Mouse (Mus musculus) kidney, embryonic 16.5 days (tissue): ENCODE measurements around the gene Ttc30b. TPM values are rescaled to one million over a fixed set of nuclear protein-coding genes. Genes with fewer than 3 reads are reported as not detected.
"Not testable (repeated sequence)": the region's sequence is repeated elsewhere in the genome, so short reads cannot be mapped to it uniquely, and the experiment has no call there.

Experiments used
- ATAC-seq: fragments of 200-750 bp; cut with Nextera tagmentation; 2 replicates; pipeline ENCODE4 v1.8.0; 2017; ENCODE audit warnings: moderate TSS enrichment; ENCODE audit not compliant: low FRiP score, low TSS enrichment
- H3K27ac ChIP-seq: fragments of 300-500 bp; sonication (generic); 2 replicates; pipeline ENCODE4 v1.5.1; 2014; ENCODE audit warnings: low read length
- H3K27me3 ChIP-seq: fragments of 300-500 bp; sonication (generic); 2 replicates; pipeline ENCODE4 v1.6.1; 2014; ENCODE audit warnings: low read length, control low read depth, mixed read lengths; ENCODE audit not compliant: insufficient read depth
- H3K36me3 ChIP-seq: fragments of 300-500 bp; sonication (generic); 2 replicates; pipeline ENCODE4 v1.6.1; 2014; ENCODE audit warnings: low read length, control low read depth, mixed read lengths; ENCODE audit not compliant: insufficient read depth
- H3K4me1 ChIP-seq: fragments of 300-500 bp; sonication (generic); 2 replicates; pipeline ENCODE4 v1.6.1; 2014; ENCODE audit warnings: low read length, control low read depth, mixed read lengths; ENCODE audit not compliant: insufficient read depth
- H3K4me2 ChIP-seq: fragments of 300-500 bp; sonication (generic); replicated peaks from 2 replicates; pipeline ENCODE4 v1.6.1; 2014; ENCODE audit warnings: low read depth, low read length
- H3K4me3 ChIP-seq: fragments of 300-500 bp; sonication (generic); 2 replicates; pipeline ENCODE4 v1.5.1; 2014; ENCODE audit warnings: mild to moderate bottlenecking, low read length
- H3K9ac ChIP-seq: fragments of 300-500 bp; sonication (generic); replicated peaks from 2 replicates; pipeline ENCODE4 v1.6.1; 2014; ENCODE audit warnings: low read length
- H3K9me3 ChIP-seq: fragments of 300-500 bp; sonication (generic); 2 replicates; pipeline ENCODE4 v1.6.1; 2016; ENCODE audit warnings: low read length, control low read depth
- WGBS: fragments of 180-500 bp; shearing (Covaris S2); extraction: QIAGEN DNeasy Blood & Tissue Kit; methylation state at CpG from one replicate; pipeline ENCODE4 v1.1.7; 2014; 5-methylcytosine and 5-hydroxymethylcytosine counted together
- polyA plus RNA-seq: library from polyadenylated mRNA; unstranded; fragments of >200 nt; fragmentation: Nextera tagmentation; extraction: Ambion mirVana; gene quantifications from 2 replicates; pipeline ENCODE4 v1.2.1, GENCODE M21; 2015

The Ttc30b gene
- polyA plus RNA-seq, 1 experiment from 2014 or later, result 14.4 TPM

- H3K27ac ChIP-seq, result no peak overlapping the region
- ATAC-seq, result no peak
These were observed 17.3 kb upstream of the Ttc30b start for GRCm38 (mm10) chr2:75955709-75956108.

DNA sequence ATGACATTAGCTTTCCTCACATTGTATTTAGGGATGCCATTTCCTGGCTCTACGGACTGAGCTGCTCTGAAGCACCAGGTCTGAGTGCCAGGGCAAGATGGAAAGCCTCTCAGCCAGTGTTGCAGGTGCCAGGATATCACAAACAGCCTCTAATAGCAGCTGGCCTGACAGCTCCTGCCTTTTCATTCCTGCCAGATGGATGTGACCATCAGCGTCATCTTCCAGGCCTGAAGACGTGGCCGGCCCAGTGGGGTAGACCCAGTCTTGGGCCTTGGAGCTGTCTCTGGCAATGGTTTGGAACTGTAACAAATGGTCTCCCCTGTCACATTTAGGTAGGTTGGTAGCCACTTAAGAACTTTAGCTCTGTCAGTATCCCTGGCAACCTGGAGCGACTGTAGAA lies 14.9 kb upstream of the Ttc30b start:
- WGBS, result 88% methylated on average over 5 of the region's 5 CpGs
- H3K4me3 ChIP-seq, result no peak overlapping the region
- no peaks in the 10 kb centered on the region for H3K27me3 ChIP-seq
- H3K36me3 ChIP-seq, result no peaks in the 10 kb centered on the region
- no peak overlapping the region for H3K9ac ChIP-seq
- H3K4me1 ChIP-seq, result no peaks in the 10 kb centered on the region
- H3K4me2 ChIP-seq, result no peak overlapping the region
- no peaks in the 10 kb centered on the region for H3K9me3 ChIP-seq
- H3K27ac ChIP-seq, result no peak overlapping the region
- ATAC-seq, result no peak

More at GRCm38 (mm10) chr2:75955709-75956108, 17.3 kb upstream of the Ttc30b start:
- WGBS, result 52% methylated on average over 14 of the region's 14 CpGs
- H3K27me3 ChIP-seq, result no peaks in the 10 kb centered on the region
- no peak overlapping the region for H3K4me3 ChIP-seq
- no peak overlapping the region for H3K9ac ChIP-seq
- no peaks in the 10 kb centered on the region for H3K9me3 ChIP-seq
- no peak overlapping the region for H3K4me2 ChIP-seq
- peaks cover 17% of the 10 kb centered on the region for H3K4me1 ChIP-seq
- H3K36me3 ChIP-seq, result no peaks in the 10 kb centered on the region

- no peaks in the 10 kb centered on the region for H3K27me3 ChIP-seq
- H3K4me2 ChIP-seq, result no peak overlapping the region
- no peaks in the 10 kb centered on the region for H3K4me1 ChIP-seq
- H3K9ac ChIP-seq, result no peak overlapping the region
- WGBS, result 71% methylated on average over 8 of the region's 8 CpGs
- no peaks in the 10 kb centered on the region for H3K36me3 ChIP-seq
- no peak overlapping the region for H3K27ac ChIP-seq
- H3K9me3 ChIP-seq, result no peaks in the 10 kb centered on the region
- H3K4me3 ChIP-seq, result no peak overlapping the region
- no peak for ATAC-seq
These were observed 12.3 kb upstream of the Ttc30b start for GRCm38 (mm10) chr2:75950685-75951084.

GRCm38 (mm10) chr2:75937520-75938116 lies 767 bp downstream of the Ttc30b start:
- not testable (repeated sequence) for H3K27me3 ChIP-seq, H3K4me1 ChIP-seq, H3K9me3 ChIP-seq, H3K27ac ChIP-seq, H3K36me3 ChIP-seq
- WGBS, result 60% methylated on average over 11 of the region's 17 CpGs
- peak; percentile 81 for ATAC-seq
- H3K4me3 ChIP-seq, result peak overlapping the region; percentile 64
- H3K9ac ChIP-seq, result peak overlapping the region; percentile 53; the same call in 1 of the 2 replicates
- peak overlapping the region; percentile 59 for H3K4me2 ChIP-seq

DNA sequence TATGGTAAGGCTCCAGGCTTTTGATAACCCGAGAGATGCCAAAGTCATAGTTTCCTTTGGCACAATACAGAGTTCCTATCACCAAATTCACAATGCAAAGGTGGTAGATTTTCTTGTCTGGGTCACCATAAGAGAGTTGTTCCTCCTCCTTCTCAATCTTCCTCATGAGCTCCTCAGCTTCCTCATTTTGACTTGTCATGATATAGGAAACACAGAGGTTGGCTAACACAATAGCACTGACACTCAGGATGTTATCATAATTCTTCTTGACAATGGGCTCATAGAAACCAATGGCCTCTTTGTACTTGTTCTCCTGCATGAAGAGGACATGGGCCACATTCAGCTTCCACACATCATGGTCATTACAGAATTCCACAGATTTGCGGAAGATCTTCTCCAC lies 1.7 kb downstream of the Ttc30b start:
- not testable (repeated sequence) for H3K4me2 ChIP-seq, H3K9me3 ChIP-seq, H3K27ac ChIP-seq, H3K9ac ChIP-seq, H3K4me3 ChIP-seq, H3K36me3 ChIP-seq, H3K4me1 ChIP-seq, H3K27me3 ChIP-seq, ATAC-seq
- 88% methylated on average over 2 of the region's 2 CpGs for WGBS

DNA sequence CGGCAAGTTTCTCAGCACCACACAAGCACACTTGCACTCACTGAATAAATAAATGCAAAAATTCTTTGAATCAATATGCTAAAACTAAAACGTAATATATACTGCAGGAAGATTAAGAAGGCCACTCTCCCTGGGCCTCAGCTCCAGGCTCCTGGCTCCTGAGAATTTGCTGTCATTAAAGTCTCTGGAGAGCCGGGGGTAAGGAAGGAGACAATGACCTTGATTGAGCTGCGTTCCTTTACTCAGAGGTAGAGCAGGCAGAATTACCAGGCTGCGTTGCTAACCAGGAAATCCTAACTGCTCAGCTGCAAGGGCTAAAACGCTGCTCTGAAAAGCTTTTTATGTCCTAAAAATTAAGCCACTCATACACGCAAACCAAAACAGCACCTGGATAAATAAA lies 4.8 kb downstream of the Ttc30b start:
- no peak for ATAC-seq
- Histone ChIP-seq H3K4me3 (no peak overlapping the region), H3K4me1 (no peaks in the 10 kb centered on the region), H3K27me3 (no peaks in the 10 kb centered on the region), H3K9me3 (no peaks in the 10 kb centered on the region), H3K9ac (no peak overlapping the region), H3K27ac (no peak overlapping the region), H3K4me2 (no peak overlapping the region), H3K36me3 (0 out of 2 replicates have a peak, but pooled peaks cover 2% of the 10 kb centered on the region)
- 40% methylated on average over 7 of the region's 7 CpGs for WGBS

- Histone ChIP-seq H3K27ac (no peak overlapping the region), H3K9me3 (no peaks in the 10 kb centered on the region), H3K4me1 (no peaks in the 10 kb centered on the region), H3K9ac (no peak overlapping the region), H3K36me3 (peaks cover 18% of the 10 kb centered on the region; the same call in 1 of the 2 replicates), H3K27me3 (no peaks in the 10 kb centered on the region), H3K4me3 (no peak overlapping the region), H3K4me2 (no peak overlapping the region)
- WGBS, result 77% methylated on average over 2 of the region's 2 CpGs
- no peak for ATAC-seq
These were observed 7.4 kb downstream of the Ttc30b start for GRCm38 (mm10) chr2:75930941-75931340.

GRCm38 (mm10) chr2:75929786-75930444 lies 8.5 kb downstream of the Ttc30b start:
- no peak overlapping the region for H3K4me2 ChIP-seq
- no peak for ATAC-seq

DNA sequence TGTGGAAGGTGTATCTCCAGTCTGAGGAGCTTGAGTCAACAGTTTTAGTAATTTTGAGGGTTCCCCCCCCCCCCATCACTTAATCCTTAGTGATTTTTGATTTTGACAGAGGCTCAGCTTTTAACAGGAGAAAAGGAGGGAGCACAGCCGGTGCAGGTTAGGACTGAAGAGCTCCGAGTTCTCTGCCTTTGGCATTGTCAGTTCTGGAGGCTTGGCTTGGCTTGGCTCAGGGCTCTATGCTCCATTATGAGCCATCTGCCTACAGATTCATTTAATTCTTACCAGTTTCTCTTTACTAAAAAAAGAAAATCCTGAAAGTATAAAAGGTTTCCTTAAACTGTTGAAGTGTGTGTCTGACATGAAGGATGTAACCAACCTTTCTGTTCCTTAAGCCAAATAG lies 9.2 kb downstream of the Ttc30b start:
- Histone ChIP-seq H3K27ac (no peak overlapping the region), H3K4me1 (no peaks in the 10 kb centered on the region), H3K4me2 (no peak overlapping the region), H3K9me3 (no peaks in the 10 kb centered on the region), H3K36me3 (peaks cover 23% of the 10 kb centered on the region; the same call in 1 of the 2 replicates), H3K27me3 (no peaks in the 10 kb centered on the region), H3K4me3 (no peak overlapping the region), H3K9ac (no peak overlapping the region)
- 97% methylated on average over 2 of the region's 2 CpGs for WGBS
- no peak for ATAC-seq

More at GRCm38 (mm10) chr2:75929786-75930444, 8.5 kb downstream of the Ttc30b start:
- H3K27me3 ChIP-seq, result no peaks in the 10 kb centered on the region
- H3K9me3 ChIP-seq, result no peaks in the 10 kb centered on the region
- no peaks in the 10 kb centered on the region for H3K4me1 ChIP-seq
- no peak overlapping the region for H3K27ac ChIP-seq
- 89% methylated on average over 6 of the region's 6 CpGs for WGBS
- no peak overlapping the region for H3K9ac ChIP-seq
- H3K4me3 ChIP-seq, result no peak overlapping the region
- peaks cover 23% of the 10 kb centered on the region; the same call in 1 of the 2 replicates for H3K36me3 ChIP-seq

GRCm38 (mm10) chr2:75928011-75928410 lies 10.4 kb downstream of the Ttc30b start:
- H3K4me1 ChIP-seq, result no peaks in the 10 kb centered on the region
- H3K4me3 ChIP-seq, result no peak overlapping the region
- ATAC-seq, result no peak
- H3K9ac ChIP-seq, result no peak overlapping the region
- no peak overlapping the region for H3K4me2 ChIP-seq
- no peaks in the 10 kb centered on the region for H3K9me3 ChIP-seq
- H3K27me3 ChIP-seq, result no peaks in the 10 kb centered on the region
- H3K27ac ChIP-seq, result no peak overlapping the region
- H3K36me3 ChIP-seq, result peaks cover 24% of the 10 kb centered on the region
- 95% methylated on average over 3 of the region's 3 CpGs for WGBS
